Mouse (Mus musculus) cerebellum, adult 2 months (tissue): Measurements from ENCODE around the gene Fastkd1. TPM values are rescaled to one million over a fixed set of nuclear protein-coding genes. Genes with fewer than 3 reads are reported as not detected.
A peak's percentile ranks its signal among the peaks of the same experiment; 100 is the strongest.

Experiments
- DNase-seq, 2 experiments: peaks; one replicate each; pipeline ENCODE4 v3.0.0; 2021
- H3K27ac ChIP-seq: fragments of 200-500 bp; 2 replicates; pipeline ENCODE4 v1.5.1; 2012; ENCODE audit warnings: low read length, control low read depth, inconsistent platforms; ENCODE audit not compliant: insufficient read depth
- H3K27me3 ChIP-seq: fragments of 200-500 bp; 2 replicates; pipeline ENCODE4 v1.6.1; 2012; ENCODE audit warnings: inconsistent platforms, mild to moderate bottlenecking, low read length, moderate library complexity; ENCODE audit not compliant: control insufficient read depth, insufficient read depth
- H3K4me1 ChIP-seq: fragments of 200-500 bp; 2 replicates; pipeline ENCODE4 v1.6.1; 2011; ENCODE audit warnings: low read length; ENCODE audit not compliant: control insufficient read depth, insufficient read depth
- H3K4me3 ChIP-seq: fragments of 200-500 bp; replicated peaks from 2 replicates; pipeline ENCODE3; 2011; ENCODE audit warnings: mild to moderate bottlenecking, low read depth, low read length, control low read depth; ENCODE audit not compliant: insufficient read depth
- CTCF ChIP-seq: fragments of 200-500 bp; IDR thresholded peaks from 2 replicates; pipeline ENCODE4 v1.5.1; 2011; ENCODE audit warnings: low read depth, mild to moderate bottlenecking, control low read depth, low read length, moderate library complexity, borderline replicate concordance; ENCODE audit not compliant: insufficient read depth
- POLR2A ChIP-seq: fragments of 200-500 bp; IDR thresholded peaks from 2 replicates; pipeline ENCODE4 v1.6.1; 2011; ENCODE audit warnings: low read length, control low read depth, borderline replicate concordance; ENCODE audit not compliant: insufficient read depth
- WGBS: fragments of 180-500 bp; shearing (Covaris S2); methylation state at CpG from one replicate; pipeline ENCODE4 v1.1.7; 2018; 5-methylcytosine and 5-hydroxymethylcytosine counted together
- polyA plus RNA-seq: library from polyadenylated mRNA; depleted of rRNA; stranded (reverse); fragments of >200 nt; gene quantifications from 2 replicates; pipeline ENCODE4 v1.2.3, GENCODE M21; 2012; rRNA removed

The Fastkd1 gene
- polyA plus RNA-seq: 16.5 and 16.6 TPM in 2 replicates

GRCm38 (mm10) chr2:69712981-69713625 lies at the start of gene Fastkd1:
Fastkd1 (minus strand) TSS chr2:69713516.
- peaks cover 3% of the 10 kb centered on the region; the same call in 1 of the 2 replicates for H3K4me1 ChIP-seq
- peak; percentile 50; the same call in 1 of the 2 replicates for TF ChIP-seq POLR2A
- TF ChIP-seq CTCF: no peak
- no peaks in the 10 kb centered on the region for H3K27me3 ChIP-seq
- DNase-seq: peak; percentile 88 to 93
- H3K27ac ChIP-seq: peak within 1 kb of the TSS; percentile 46
- H3K4me3 ChIP-seq: peak within 1 kb of the TSS; percentile 67
- under 1% methylated on average over 39 of the region's 39 CpGs for WGBS

GRCm38 (mm10) chr2:69760980-69761379 lies 47.7 kb upstream of the Fastkd1 start:
- TF ChIP-seq POLR2A: no peak
- TF ChIP-seq CTCF: no peak
- Histone ChIP-seq H3K4me1 (no peaks in the 10 kb centered on the region), H3K27me3 (no peaks in the 10 kb centered on the region), H3K4me3 (no peak overlapping the region), H3K27ac (no peak overlapping the region)
- DNase-seq: no peak
- WGBS: 14% methylated on average over 5 of the region's 5 CpGs

- Histone ChIP-seq H3K4me3 (no peak overlapping the region), H3K4me1 (no peaks in the 10 kb centered on the region), H3K27me3 (no peaks in the 10 kb centered on the region), H3K27ac (no peak overlapping the region)
- TF ChIP-seq CTCF (peak; percentile 16; the same call in 1 of the 2 replicates), POLR2A (no peak)
- WGBS: 77% methylated on average over 1 of the region's 1 CpGs
- no peak for DNase-seq
These were observed 31.8 kb upstream of the Fastkd1 start for GRCm38 (mm10) chr2:69745091-69745490.

GRCm38 (mm10) chr2:69723519-69723825 lies 10.2 kb upstream of the Fastkd1 start:
- WGBS: under 1% methylated on average over 13 of the region's 13 CpGs
- DNase-seq: no peak
- no peaks in the 10 kb centered on the region for H3K4me1 ChIP-seq
- TF ChIP-seq POLR2A (no peak), CTCF (no peak)
- H3K27me3 ChIP-seq: no peaks in the 10 kb centered on the region
- peak overlapping the region; percentile 35 for H3K27ac ChIP-seq
- peak overlapping the region; percentile 72 for H3K4me3 ChIP-seq

- under 1% methylated on average over 89 of the region's 91 CpGs for WGBS
- H3K27ac ChIP-seq: peak overlapping the region; percentile 35
- H3K4me3 ChIP-seq: peak overlapping the region; percentile 72
- peak; percentile 93 to 96 for DNase-seq
- TF ChIP-seq CTCF (no peak), POLR2A (peak; percentile 92)
- no peaks in the 10 kb centered on the region for H3K27me3 ChIP-seq
- no peaks in the 10 kb centered on the region for H3K4me1 ChIP-seq
These were observed 9.6 kb upstream of the Fastkd1 start for GRCm38 (mm10) chr2:69722650-69723518.

GRCm38 (mm10) chr2:69722273-69722649 lies 8.9 kb upstream of the Fastkd1 start, which contains the start of gene Ppig:
Ppig (plus strand) TSS chr2:69722545.
- no peaks in the 10 kb centered on the region for H3K4me1 ChIP-seq
- TF ChIP-seq POLR2A: no peak
- no peak for TF ChIP-seq CTCF
- DNase-seq: no peak
- peak within 1 kb of the TSS; percentile 35 for H3K27ac ChIP-seq
- 3% methylated on average over 12 of the region's 12 CpGs for WGBS
- peak within 1 kb of the TSS; percentile 72 for H3K4me3 ChIP-seq
- no peaks in the 10 kb centered on the region for H3K27me3 ChIP-seq

- Histone ChIP-seq H3K27ac (no peak overlapping the region), H3K4me3 (no peak overlapping the region), H3K4me1 (no peaks in the 10 kb centered on the region), H3K27me3 (no peaks in the 10 kb centered on the region)
- DNase-seq: no peak
- WGBS: 71% methylated on average over 1 of the region's 1 CpGs
- TF ChIP-seq CTCF (no peak), POLR2A (no peak)
These were observed 5.8 kb upstream of the Fastkd1 start for GRCm38 (mm10) chr2:69719121-69719520.

GRCm38 (mm10) chr2:69716483-69716882 lies 3.2 kb upstream of the Fastkd1 start:
- Histone ChIP-seq H3K27me3 (no peaks in the 10 kb centered on the region), H3K4me1 (peaks cover 3% of the 10 kb centered on the region; the same call in 1 of the 2 replicates), H3K27ac (no peak overlapping the region), H3K4me3 (no peak overlapping the region)
- TF ChIP-seq POLR2A: no peak
- no peak for DNase-seq
- 71% methylated on average over 3 of the region's 3 CpGs for WGBS
